Mouse (Mus musculus) retina, postnatal 1 day (tissue): ENCODE measurements around the gene Wfikkn1.
"Not testable (repeated sequence)": the region's sequence is repeated elsewhere in the genome, so short reads cannot be mapped to it uniquely, and the experiment has no call there.

Source experiments
- DNase-seq: peaks from one replicate; pipeline ENCODE4 v3.0.0-alpha.2; 2012

The Wfikkn1 gene

GRCm38 (mm10) chr17:25883824-25884223 is 3.2 kb upstream of the Wfikkn1 start:
- no peak for DNase-seq

GRCm38 (mm10) chr17:25883268-25883667 is 2.6 kb upstream of the Wfikkn1 start:
- no peak for DNase-seq

GRCm38 (mm10) chr17:25882306-25882705 is 1.6 kb upstream of the Wfikkn1 start:
- no peak for DNase-seq

- DNase-seq: no peak
Measured at GRCm38 (mm10) chr17:25881691-25882090, 1.0 kb upstream of the Wfikkn1 start.

- no peak for DNase-seq
Measured at GRCm38 (mm10) chr17:25880913-25881641, 419 bp upstream of the Wfikkn1 start.

GRCm38 (mm10) chr17:25879750-25880149 is 908 bp downstream of the Wfikkn1 start:
- no peak for DNase-seq

- DNase-seq: no peak
Measured at GRCm38 (mm10) chr17:25879261-25879660, 1.4 kb downstream of the Wfikkn1 start.

GRCm38 (mm10) chr17:25878611-25879180 is 2.0 kb downstream of the Wfikkn1 start:
- DNase-seq: no peak

GRCm38 (mm10) chr17:25877741-25878610 is 2.7 kb downstream of the Wfikkn1 start:
- no peak for DNase-seq

GRCm38 (mm10) chr17:25877025-25877424 is 3.6 kb downstream of the Wfikkn1 start:
- no peak for DNase-seq

GRCm38 (mm10) chr17:25876347-25876915 is 4.2 kb downstream of the Wfikkn1 start:
- no peak for DNase-seq

GRCm38 (mm10) chr17:25875171-25876136 is 5.2 kb downstream of the Wfikkn1 start:
- peak; percentile 92 for DNase-seq

GRCm38 (mm10) chr17:25874721-25875170 is 5.9 kb downstream of the Wfikkn1 start, which contains the start of gene Mettl26:
TSS of gene Mettl26 (plus strand) at chr17:25875074.
- peak; percentile 91 for DNase-seq

GRCm38 (mm10) chr17:25874148-25874720 is 6.4 kb downstream of the Wfikkn1 start:
- DNase-seq: no peak

GRCm38 (mm10) chr17:25873405-25874147 is 7.1 kb downstream of the Wfikkn1 start:
- no peak for DNase-seq

- no peak for DNase-seq
Measured at GRCm38 (mm10) chr17:25872676-25873075, 8.0 kb downstream of the Wfikkn1 start.

- DNase-seq: not testable (repeated sequence)
Measured at GRCm38 (mm10) chr17:25871566-25871965, 9.1 kb downstream of the Wfikkn1 start.

- no peak for DNase-seq
Measured at GRCm38 (mm10) chr17:25869954-25870353, 10.7 kb downstream of the Wfikkn1 start.

- DNase-seq: no peak
Measured at GRCm38 (mm10) chr17:25869498-25869897, 11.2 kb downstream of the Wfikkn1 start.

- DNase-seq: peak; percentile 87
Measured at GRCm38 (mm10) chr17:25868601-25869191, 12.0 kb downstream of the Wfikkn1 start, which contains the start of gene Mcrip2. TSS of gene Mcrip2 (minus strand) at chr17:25868764.
